Mouse (Mus musculus): ENCODE measurements around the gene Psmg4. TPM values are rescaled to one million over a fixed set of nuclear protein-coding genes. Genes with fewer than 3 reads are reported as not detected.
A peak's percentile ranks its signal among the peaks of the same experiment; 100 is the strongest.

The Psmg4 gene
- polyA plus RNA-seq, 1 experiment from 2014 or later, result 50.1 TPM

GRCm38 (mm10) chr13:34156133-34156839 lies 6.5 kb upstream of the Psmg4 start:
- no peaks in the 10 kb centered on the region for H3K9me3 ChIP-seq (ENCODE audit: low read length)
- H3K36me3 ChIP-seq (ENCODE audit: insufficient read depth, low read length), result no peaks in the 10 kb centered on the region
- H3K4me1 ChIP-seq (ENCODE audit: insufficient read depth, low read depth, low read length), result no peaks in the 10 kb centered on the region
- TF ChIP-seq CTCF (IDR thresholded peaks at IDR 0.05), result no peak
- no peak for TF ChIP-seq EP300 (IDR thresholded peaks at IDR 0.05)
- DNase-seq (ENCODE audit: low spot score), result peak; percentile 17
- H3K4me2 ChIP-seq (replicated peaks; ENCODE audit: low read depth, low read length), result no peak overlapping the region
- 54% methylated on average over 8 of the region's 8 CpGs for WGBS
- H3K4me3 ChIP-seq (ENCODE audit: low read depth, low read length), result no peak overlapping the region
- no peak overlapping the region for H3K27ac ChIP-seq (ENCODE audit: low read length)
- H3K9ac ChIP-seq (replicated peaks; ENCODE audit: low read depth), result no peak overlapping the region
- H3K27me3 ChIP-seq (replicated peaks; ENCODE audit: insufficient read depth, low read length), result no peaks in the 10 kb centered on the region
- ATAC-seq, result peak; percentile 44; the same call in 1 of the 2 replicates

GRCm38 (mm10) chr13:34156840-34157185 lies 6.0 kb upstream of the Psmg4 start:
- H3K4me2 ChIP-seq (replicated peaks; ENCODE audit: low read depth, low read length), result no peak overlapping the region
- no peak overlapping the region for H3K9ac ChIP-seq (replicated peaks; ENCODE audit: low read depth)
- no peaks in the 10 kb centered on the region for H3K4me1 ChIP-seq (ENCODE audit: insufficient read depth, low read depth, low read length)
- TF ChIP-seq EP300 (IDR thresholded peaks at IDR 0.05) (no peak), CTCF (IDR thresholded peaks at IDR 0.05) (no peak)
- H3K27ac ChIP-seq (ENCODE audit: low read length), result no peak overlapping the region
- H3K9me3 ChIP-seq (ENCODE audit: low read length), result no peaks in the 10 kb centered on the region
- no peaks in the 10 kb centered on the region for H3K27me3 ChIP-seq (replicated peaks; ENCODE audit: insufficient read depth, low read length)
- no peaks in the 10 kb centered on the region for H3K36me3 ChIP-seq (ENCODE audit: insufficient read depth, low read length)
- 67% methylated on average over 2 of the region's 2 CpGs for WGBS
- no peak overlapping the region for H3K4me3 ChIP-seq (ENCODE audit: low read depth, low read length)
- ATAC-seq (no peak), DNase-seq (ENCODE audit: low spot score) (no peak)

DNA sequence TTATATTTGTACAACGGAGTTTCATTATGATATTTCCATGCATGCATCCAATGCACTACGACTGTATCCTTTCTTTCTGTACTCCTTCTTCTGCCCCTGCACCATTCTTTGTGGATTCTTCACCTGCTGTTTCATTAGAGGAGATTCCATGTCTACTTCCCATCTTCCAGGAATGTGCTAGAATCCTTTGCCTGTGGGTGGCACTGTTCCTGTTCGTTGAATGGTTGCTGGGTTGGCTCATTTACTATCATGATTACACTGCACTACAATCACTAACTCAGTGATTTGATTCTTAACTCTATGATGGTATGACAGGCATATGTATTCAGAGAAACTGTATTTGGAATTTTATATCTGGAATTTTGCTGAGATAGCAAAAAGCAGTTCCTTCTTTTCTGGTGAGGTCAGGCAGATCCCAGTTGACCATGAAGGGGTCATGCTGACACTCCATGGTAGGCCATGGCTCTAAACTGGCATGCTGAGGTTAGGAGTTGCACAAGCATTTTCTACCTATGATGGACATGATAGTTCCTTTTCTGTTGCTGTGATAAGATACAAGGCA lies 5.1 kb upstream of the Psmg4 start:
- 84% methylated on average over 3 of the region's 3 CpGs for WGBS
- no peak overlapping the region for H3K4me3 ChIP-seq (ENCODE audit: low read depth, low read length)
- no peaks in the 10 kb centered on the region for H3K4me1 ChIP-seq (ENCODE audit: insufficient read depth, low read depth, low read length)
- DNase-seq (ENCODE audit: low spot score) (no peak), ATAC-seq (no peak)
- TF ChIP-seq CTCF (IDR thresholded peaks at IDR 0.05) (peak; percentile 28; the same call in 1 of the 2 replicates), EP300 (IDR thresholded peaks at IDR 0.05) (no peak)
- no peak overlapping the region for H3K9ac ChIP-seq (replicated peaks; ENCODE audit: low read depth)
- no peak overlapping the region for H3K27ac ChIP-seq (ENCODE audit: low read length)
- H3K36me3 ChIP-seq (ENCODE audit: insufficient read depth, low read length), result no peaks in the 10 kb centered on the region
- no peaks in the 10 kb centered on the region for H3K9me3 ChIP-seq (ENCODE audit: low read length)
- H3K27me3 ChIP-seq (replicated peaks; ENCODE audit: insufficient read depth, low read length), result no peaks in the 10 kb centered on the region
- no peak overlapping the region for H3K4me2 ChIP-seq (replicated peaks; ENCODE audit: low read depth, low read length)

- peaks cover 9% of the 10 kb centered on the region; the same call in 1 of the 2 replicates for H3K4me1 ChIP-seq (ENCODE audit: insufficient read depth, low read depth, low read length)
These were observed 2.8 kb upstream of the Psmg4 start for GRCm38 (mm10) chr13:34159926-34160325.

GRCm38 (mm10) chr13:34163304-34163975 lies 676 bp downstream of the Psmg4 start:
- DNase-seq (ENCODE audit: low spot score), result no peak
- H3K4me3 ChIP-seq (ENCODE audit: low read depth, low read length), result peak overlapping the region; percentile 74
- H3K4me1 ChIP-seq (ENCODE audit: insufficient read depth, low read depth, low read length), result peaks cover 9% of the 10 kb centered on the region; the same call in 1 of the 2 replicates
- peak overlapping the region; percentile 69 for H3K4me2 ChIP-seq (replicated peaks; ENCODE audit: low read depth, low read length)
- no peaks in the 10 kb centered on the region for H3K27me3 ChIP-seq (replicated peaks; ENCODE audit: insufficient read depth, low read length)
- H3K36me3 ChIP-seq (ENCODE audit: insufficient read depth, low read length), result no peaks in the 10 kb centered on the region
- H3K9me3 ChIP-seq (ENCODE audit: low read length), result no peaks in the 10 kb centered on the region
- ATAC-seq, result no peak; the same call in 1 of the 2 replicates
- peak overlapping the region; percentile 91 for H3K27ac ChIP-seq (ENCODE audit: low read length)
- TF ChIP-seq EP300 (IDR thresholded peaks at IDR 0.05), result no peak
- TF ChIP-seq CTCF (IDR thresholded peaks at IDR 0.05), result no peak
- peak overlapping the region; percentile 59; the same call in 1 of the 2 replicates for H3K9ac ChIP-seq (replicated peaks; ENCODE audit: low read depth)
- 27% methylated on average over 12 of the region's 12 CpGs for WGBS

More at GRCm38 (mm10) chr13:34159926-34160325, 2.8 kb upstream of the Psmg4 start:
- H3K27ac ChIP-seq (ENCODE audit: low read length), result no peak overlapping the region
- WGBS, result 89% methylated on average over 1 of the region's 1 CpGs
- H3K9me3 ChIP-seq (ENCODE audit: low read length), result no peaks in the 10 kb centered on the region
- H3K4me3 ChIP-seq (ENCODE audit: low read depth, low read length), result no peak overlapping the region
- H3K36me3 ChIP-seq (ENCODE audit: insufficient read depth, low read length), result no peaks in the 10 kb centered on the region
- ATAC-seq, result no peak
- no peak for DNase-seq (ENCODE audit: low spot score)
- no peak overlapping the region for H3K9ac ChIP-seq (replicated peaks; ENCODE audit: low read depth)
- TF ChIP-seq EP300 (IDR thresholded peaks at IDR 0.05), result no peak
- no peak overlapping the region for H3K4me2 ChIP-seq (replicated peaks; ENCODE audit: low read depth, low read length)
- no peaks in the 10 kb centered on the region for H3K27me3 ChIP-seq (replicated peaks; ENCODE audit: insufficient read depth, low read length)

DNA sequence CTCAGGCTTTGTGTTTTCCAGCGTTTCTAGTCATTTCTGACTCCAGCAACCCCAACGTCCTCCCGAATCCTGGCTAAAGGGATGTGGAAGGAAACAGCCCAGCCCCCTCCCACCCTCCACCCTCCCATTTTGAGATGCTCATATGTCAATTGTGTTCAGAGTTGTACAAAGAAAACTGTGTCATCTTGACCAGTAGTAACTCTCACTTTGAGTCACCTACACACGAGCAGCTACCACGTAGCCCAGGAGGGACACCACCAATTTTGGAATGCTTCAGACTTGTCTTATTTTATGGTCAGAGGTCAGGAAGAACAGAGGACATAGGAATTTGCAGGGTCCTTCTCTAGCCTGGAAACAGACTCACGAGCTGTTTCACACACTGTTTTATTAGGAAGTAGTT lies 11.3 kb downstream of the Psmg4 start:
- Histone ChIP-seq H3K4me2 (replicated peaks; ENCODE audit: low read depth, low read length) (no peak overlapping the region), H3K27me3 (replicated peaks; ENCODE audit: insufficient read depth, low read length) (no peaks in the 10 kb centered on the region), H3K36me3 (ENCODE audit: insufficient read depth, low read length) (no peaks in the 10 kb centered on the region), H3K4me3 (ENCODE audit: low read depth, low read length) (no peak overlapping the region), H3K9ac (replicated peaks; ENCODE audit: low read depth) (no peak overlapping the region), H3K9me3 (ENCODE audit: low read length) (no peaks in the 10 kb centered on the region), H3K4me1 (ENCODE audit: insufficient read depth, low read depth, low read length) (no peaks in the 10 kb centered on the region), H3K27ac (ENCODE audit: low read length) (no peak overlapping the region)
- TF ChIP-seq EP300 (IDR thresholded peaks at IDR 0.05), result no peak
- no peak for TF ChIP-seq CTCF (IDR thresholded peaks at IDR 0.05)
- WGBS, result 92% methylated on average over 6 of the region's 6 CpGs
- DNase-seq (ENCODE audit: low spot score) (no peak), ATAC-seq (no peak)

Data from lung, postnatal 0 days (tissue).